Mouse (Mus musculus) CH12.LX (cell line): ENCODE measurements around the gene Pold1. TPM values are rescaled to one million over a fixed set of nuclear protein-coding genes. Genes with fewer than 3 reads are reported as not detected.

ENCODE experiments used
- DNase-seq: peaks from one replicate; pipeline ENCODE4 v3.0.0-alpha.2; 2013; ENCODE audit errors: extremely low read depth
- H3K27ac ChIP-seq: 2 replicates; pipeline ENCODE4 v1.5.1; 2012; ENCODE audit warnings: low read depth, mild to moderate bottlenecking, control low read depth, moderate library complexity; ENCODE audit not compliant: insufficient read depth
- H3K27me3 ChIP-seq: replicated peaks from 2 replicates; pipeline ENCODE3; 2012; ENCODE audit warnings: inconsistent platforms
- H3K36me3 ChIP-seq, 2 experiments: replicated peaks in 1 of 2; 2 replicates each; pipeline versions ENCODE3 to v1.6.1; 2012; ENCODE audit warnings: inconsistent platforms in 1 of 2, low read length in 1 of 2, mild to moderate bottlenecking in 1 of 2, mixed read lengths in 1 of 2, moderate library complexity in 1 of 2; ENCODE audit not compliant: control insufficient read depth in 1 of 2, insufficient read depth in 1 of 2
- H3K4me1 ChIP-seq, 2 experiments: 2 replicates each; pipeline ENCODE4 v1.6.1; 2012; ENCODE audit warnings: inconsistent platforms in 1 of 2, moderate library complexity in 1 of 2; ENCODE audit not compliant: insufficient read depth in 2 of 2, control insufficient read depth in 1 of 2
- H3K4me2 ChIP-seq: 2 replicates; pipeline ENCODE4 v1.6.1; 2012; ENCODE audit warnings: low read depth, mild to moderate bottlenecking, control low read depth; ENCODE audit not compliant: poor library complexity, insufficient read depth, severe bottlenecking
- H3K4me3 ChIP-seq, 3 experiments: fragments of 150-350 bp in 1 of 3; sonication (generic) in 1 of 3; replicated peaks in 1 of 3; 2 replicates each; pipeline versions ENCODE3 to v1.5.1; 2011 to 2012; ENCODE audit warnings: low read depth in 2 of 3, low read length in 2 of 3, mild to moderate bottlenecking in 2 of 3, moderate library complexity in 2 of 3, control low read depth in 1 of 3, improper control_type of control experiment in 1 of 3, inconsistent platforms in 1 of 3, mixed read lengths in 1 of 3; ENCODE audit not compliant: poor library complexity in 1 of 3
- H3K79me2 ChIP-seq: replicated peaks from 2 replicates; pipeline ENCODE4 v1.6.1; 2012; ENCODE audit warnings: mild to moderate bottlenecking, moderate library complexity; ENCODE audit not compliant: control insufficient read depth, poor library complexity, insufficient read depth, severe bottlenecking; ENCODE audit errors: extremely low read depth
- H3K9ac ChIP-seq: 2 replicates; pipeline ENCODE4 v1.6.1; 2012; ENCODE audit warnings: low read depth, mild to moderate bottlenecking, control low read depth, moderate library complexity; ENCODE audit not compliant: insufficient read depth
- H3K9me3 ChIP-seq: replicated peaks from 2 replicates; pipeline ENCODE3; 2012; ENCODE audit warnings: low read length, inconsistent platforms, mixed read lengths
- BHLHE40 ChIP-seq: IDR thresholded peaks from 2 replicates; pipeline ENCODE4 v1.6.1; 2011; ENCODE audit warnings: mild to moderate bottlenecking, low read depth, low read length, improper control_type of control experiment
- CTCF ChIP-seq, 2 experiments: IDR thresholded peaks in 1 of 2; conservative IDR thresholded peaks in 1 of 2; 2 replicates each; pipeline ENCODE4 v1.5.1; 2011 to 2012; ENCODE audit warnings: low read depth in 2 of 2, low read length in 2 of 2, improper control_type of control experiment in 1 of 2, inconsistent platforms in 1 of 2, mild to moderate bottlenecking in 1 of 2, moderate library complexity in 1 of 2
- E2F4 ChIP-seq: IDR thresholded peaks from 2 replicates; pipeline ENCODE4 v1.6.1; 2011; ENCODE audit warnings: low read depth, low read length, improper control_type of control experiment; ENCODE audit not compliant: insufficient replicate concordance
- ELF1 ChIP-seq: IDR thresholded peaks from 2 replicates; pipeline ENCODE4 v1.6.1; 2014; ENCODE audit warnings: low read depth, mild to moderate bottlenecking, inconsistent platforms, low read length, improper control_type of control experiment
- ETS1 ChIP-seq: conservative IDR thresholded peaks from 2 replicates; pipeline ENCODE4 v1.6.1; 2012; ENCODE audit warnings: low read depth, mild to moderate bottlenecking, inconsistent platforms, low read length, improper control_type of control experiment, moderate library complexity
- KAT2A ChIP-seq: IDR thresholded peaks from 2 replicates; pipeline ENCODE4 v1.6.1; 2012; ENCODE audit warnings: low read length, improper control_type of control experiment, inconsistent platforms; ENCODE audit not compliant: insufficient replicate concordance
- MAZ ChIP-seq: IDR thresholded peaks from 2 replicates; pipeline ENCODE4 v1.6.1; 2012; ENCODE audit warnings: low read depth, mild to moderate bottlenecking, inconsistent platforms, low read length, improper control_type of control experiment, moderate library complexity
- MXI1 ChIP-seq: IDR thresholded peaks from 2 replicates; pipeline ENCODE4 v1.6.1; 2011; ENCODE audit warnings: mild to moderate bottlenecking, low read depth, low read length, improper control_type of control experiment
- MYC ChIP-seq: IDR thresholded peaks from 2 replicates; pipeline ENCODE4 v1.6.1; 2011; ENCODE audit warnings: low read depth, mild to moderate bottlenecking, improper control_type of control experiment, low read length
- NELFE ChIP-seq: IDR thresholded peaks from 2 replicates; pipeline ENCODE4 v1.6.1; 2011; ENCODE audit warnings: low read depth, low read length, improper control_type of control experiment
- NRF1 ChIP-seq: IDR thresholded peaks from 2 replicates; pipeline ENCODE4 v1.6.1; 2014; ENCODE audit warnings: low read depth, mild to moderate bottlenecking, inconsistent platforms, low read length, improper control_type of control experiment, moderate library complexity
- RCOR1 ChIP-seq: conservative IDR thresholded peaks from 2 replicates; pipeline ENCODE4 v1.6.1; 2012; ENCODE audit warnings: low read depth, mild to moderate bottlenecking, inconsistent platforms, low read length, improper control_type of control experiment
- SIN3A ChIP-seq: IDR thresholded peaks from 2 replicates; pipeline ENCODE4 v1.6.1; 2012; ENCODE audit warnings: low read length, improper control_type of control experiment, inconsistent platforms
- SMC3 ChIP-seq: IDR thresholded peaks from 2 replicates; pipeline ENCODE4 v1.6.1; 2011; ENCODE audit warnings: low read depth, low read length, improper control_type of control experiment
- TCF12 ChIP-seq: IDR thresholded peaks from 2 replicates; pipeline ENCODE4 v1.6.1; 2014; ENCODE audit warnings: low read depth, mild to moderate bottlenecking, inconsistent platforms, low read length, improper control_type of control experiment
- UBTF ChIP-seq: IDR thresholded peaks from 2 replicates; pipeline ENCODE4 v1.6.1; 2012; ENCODE audit warnings: low read depth, mild to moderate bottlenecking, inconsistent platforms, low read length, improper control_type of control experiment, moderate library complexity
- USF1 ChIP-seq: IDR thresholded peaks from 2 replicates; pipeline ENCODE4 v1.6.1; 2014; ENCODE audit warnings: low read depth, mild to moderate bottlenecking, inconsistent platforms, low read length, improper control_type of control experiment
- USF2 ChIP-seq: conservative IDR thresholded peaks from 2 replicates; pipeline ENCODE4 v1.6.1; 2011; ENCODE audit warnings: low read depth, low read length, improper control_type of control experiment
- ZMIZ1 ChIP-seq: IDR thresholded peaks from 2 replicates; pipeline ENCODE4 v1.6.1; 2012; ENCODE audit warnings: low read depth, mild to moderate bottlenecking, inconsistent platforms, low read length, improper control_type of control experiment
- ZNF384 ChIP-seq: IDR thresholded peaks from 2 replicates; pipeline ENCODE4 v1.6.1; 2012; ENCODE audit warnings: low read depth, low read length, improper control_type of control experiment, inconsistent platforms
- dilution Hi-C: fragments of 300-500 bp; cut with MboI; formaldehyde crosslinking; loops from 2 replicates; pipeline ENCODE4 v1.14.3; 2020; ENCODE audit warnings: low sequenced_read_pairs; ENCODE audit not compliant: extremely low pct_unique_long_range_greater_than_20kb, extremely low pct_ligation_motif_present
- in situ Hi-C: fragments of 300-500 bp; cut with MboI; formaldehyde crosslinking; loops from 3 replicates; pipeline ENCODE4 v1.14.3; 2019; ENCODE audit warnings: low sequenced_read_pairs, low pct_ligation_motif_present, low pct_unique_long_range_greater_than_20kb, mixed read lengths
- polyA plus RNA-seq: library from polyadenylated mRNA; unstranded; fragments of >175 nt; gene quantifications from 2 replicates; pipeline ENCODE4 v1.2.1, GENCODE M21; 2012; ENCODE audit warnings: low read depth; ENCODE audit not compliant: insufficient read length
- total RNA-seq, 2 experiments: library from RNA; depleted of rRNA; stranded (reverse); fragments of 300-350 nt in 1 of 2; fragments of >200 nt in 1 of 2; gene quantifications; 2 replicates each; pipeline ENCODE4 v1.2.3; 2012 to 2014

Pold1 gene
- total and polyA plus RNA-seq, 3 experiments = 49.3 to 131 (median 67.6) TPM

GRCm38 (mm10) chr7:44538756-44539624 lies 9.7 kb downstream of the Pold1 start:
- H3K4me1 ChIP-seq = peaks cover 36 to 62% of the 10 kb centered on the region in 2 experiments
- peaks cover 81 to 97% of the 10 kb centered on the region in 2 experiments for H3K36me3 ChIP-seq
- no peak overlapping the region for H3K4me3 ChIP-seq
- dilution Hi-C loops = no loop called here
- DNase-seq = no peak
- no peaks in the 10 kb centered on the region for H3K79me2 ChIP-seq
- no peak overlapping the region for H3K27ac ChIP-seq
- no peak for TF ChIP-seq NRF1
- no peak for TF ChIP-seq MXI1
- TF ChIP-seq MYC = no peak
- no peak for TF ChIP-seq NELFE
- no peak for TF ChIP-seq ZMIZ1
- no peak for TF ChIP-seq SIN3A
- TF ChIP-seq ETS1 = no peak
- no peak for TF ChIP-seq KAT2A
- TF ChIP-seq ELF1 = no peak
- TF ChIP-seq USF2 = no peak
- TF ChIP-seq USF1 = no peak
- no peak for TF ChIP-seq CTCF (conservative IDR thresholded peaks at IDR 0.05 in 1 of 2, IDR thresholded peaks at IDR 0.05 in 1 of 2; ENCODE audit: low read depth in 2 of 2, low read length in 2 of 2)
- no peak for TF ChIP-seq E2F4
- TF ChIP-seq RCOR1 = no peak
- TF ChIP-seq UBTF = no peak
- no peak for TF ChIP-seq ZNF384
- no peak for TF ChIP-seq BHLHE40
- TF ChIP-seq, all 38 proteins: peak for 0
- no peak overlapping the region for H3K9ac ChIP-seq
- no peak overlapping the region for H3K4me2 ChIP-seq
- in situ Hi-C loops = no loop called here
- H3K9me3 ChIP-seq = no peaks in the 10 kb centered on the region
- H3K27me3 ChIP-seq = no peaks in the 10 kb centered on the region

- Histone ChIP-seq H3K4me1 (peaks cover 50 to 64% of the 10 kb centered on the region in 2 experiments), H3K27ac (0 out of 2 replicates have a peak overlapping the region, but pooled peaks have one; percentile 61), H3K9me3 (no peaks in the 10 kb centered on the region), H3K4me3 (no peak overlapping the region), H3K27me3 (no peaks in the 10 kb centered on the region), H3K4me2 (no peak overlapping the region), H3K9ac (no peak overlapping the region), H3K79me2 (no peaks in the 10 kb centered on the region), H3K36me3 (peaks cover 72 to 91% of the 10 kb centered on the region in 2 experiments)
- TF ChIP-seq TCF12 (no peak), USF2 (no peak), MAZ (no peak), KAT2A (no peak), USF1 (no peak), SMC3 (no peak)
- DNase-seq = no peak
- in situ Hi-C loops = no loop called here
- dilution Hi-C loops = no loop called here
Measured at GRCm38 (mm10) chr7:44537496-44537895, 11.2 kb downstream of the Pold1 start.
